Mouse (Mus musculus) embryo, embryonic 10 days (tissue): ENCODE data around the gene Zic5.

Source experiments
- DNase-seq: peaks from one replicate; pipeline ENCODE4 v3.0.0-alpha.2; 2015; ENCODE audit warnings: low spot score

Zic5 gene

GRCm38 (mm10) chr14:122427654-122428053, 37.8 kb downstream of the Zic5 start:
- no peak for DNase-seq

GRCm38 (mm10) chr14:122427204-122427560, 38.3 kb downstream of the Zic5 start:
- no peak for DNase-seq

- DNase-seq = no peak
These were observed 38.8 kb downstream of the Zic5 start for GRCm38 (mm10) chr14:122426529-122427203.

- DNase-seq = no peak
These were observed 41.0 kb downstream of the Zic5 start for GRCm38 (mm10) chr14:122424441-122424840.

- no peak for DNase-seq
These were observed 49.2 kb downstream of the Zic5 start for GRCm38 (mm10) chr14:122416166-122416771.

GRCm38 (mm10) chr14:122414786-122415185, 50.7 kb downstream of the Zic5 start:
- DNase-seq = no peak

- no peak for DNase-seq
These were observed 51.9 kb downstream of the Zic5 start for GRCm38 (mm10) chr14:122413542-122413928.

- DNase-seq = no peak
These were observed 52.5 kb downstream of the Zic5 start for GRCm38 (mm10) chr14:122412841-122413541.
